Comparison of ENCODE assay signal across 38 mouse cellular contexts in genomic region chr2:104038236-104038635, GRCm38 (mm10). TPM values are rescaled to one million over a fixed set of nuclear protein-coding genes. Genes with fewer than 3 reads are reported as not detected.
"Had no signal": no experiment of that assay in that cellular context is flagged by ENCODE, and none has a peak within 500 bp of the region (broad histone marks: within the 10 kb centered on the region; RNA-seq: fewer than 3 reads in every experiment).

No protein-coding gene starts in this region.

- H3K9ac ChIP-seq: embryonic facial prominence, embryonic 12.5 days; embryonic facial prominence, embryonic 13.5 days; embryonic facial prominence, embryonic 15.5 days; forebrain, embryonic 12.5 days; forebrain, embryonic 13.5 days; forebrain, embryonic 15.5 days; forebrain, postnatal 0 days had no signal

- H3K4me3 ChIP-seq: embryonic facial prominence, embryonic 10.5 days; embryonic facial prominence, embryonic 12.5 days; embryonic facial prominence, embryonic 13.5 days; embryonic facial prominence, embryonic 15.5 days; erythroblast, embryonic 14.5 days; forebrain, embryonic 10.5 days; forebrain, embryonic 12.5 days; forebrain, embryonic 13.5 days; forebrain, embryonic 15.5 days had no signal

- H3K9me3 ChIP-seq: embryonic facial prominence, embryonic 10.5 days; embryonic facial prominence, embryonic 12.5 days; embryonic facial prominence, embryonic 13.5 days; embryonic facial prominence, embryonic 15.5 days; forebrain, embryonic 10.5 days; forebrain, embryonic 12.5 days; forebrain, embryonic 13.5 days; forebrain, embryonic 15.5 days had no signal

- H3K27me3 ChIP-seq: embryonic facial prominence, embryonic 12.5 days; embryonic facial prominence, embryonic 13.5 days; embryonic facial prominence, embryonic 15.5 days; forebrain, embryonic 12.5 days; forebrain, embryonic 13.5 days; forebrain, embryonic 15.5 days had no signal

- ATAC-seq: forebrain, embryonic 13.5 days; forebrain, embryonic 14.5 days; forebrain, embryonic 15.5 days; forebrain, embryonic 16.5 days; forebrain, postnatal 0 days had no signal

- H3K27ac ChIP-seq: embryonic facial prominence, embryonic 10.5 days; embryonic facial prominence, embryonic 12.5 days; embryonic facial prominence, embryonic 13.5 days; embryonic facial prominence, embryonic 15.5 days; forebrain, embryonic 10.5 days; forebrain, embryonic 12.5 days; forebrain, embryonic 13.5 days; forebrain, embryonic 15.5 days had no signal

- H3K4me2 ChIP-seq: embryonic facial prominence, embryonic 12.5 days; embryonic facial prominence, embryonic 13.5 days; embryonic facial prominence, embryonic 15.5 days; forebrain, embryonic 12.5 days; forebrain, embryonic 13.5 days; forebrain, embryonic 15.5 days; heart, embryonic 11.5 days had no signal

- H3K4me1 ChIP-seq: embryonic facial prominence, embryonic 10.5 days; embryonic facial prominence, embryonic 12.5 days; embryonic facial prominence, embryonic 13.5 days; embryonic facial prominence, embryonic 15.5 days; forebrain, embryonic 10.5 days; forebrain, embryonic 12.5 days; forebrain, embryonic 13.5 days; forebrain, embryonic 15.5 days had no signal

- DNase-seq: cerebellum, adult 18-20 months; cerebellum, adult 2 months; cerebellum, adult 8-10 months; cerebellum, adult 9-10 months; cerebellum, adult 9-11 months; cerebellum, postnatal 10 days; cerebellum, postnatal 14 days; cerebellum, postnatal 25 days; cerebellum, postnatal 36 days; embryo, embryonic 11 days; forebrain, postnatal 0 days; gastrocnemius, postnatal 10 days; gastrocnemius, postnatal 25 days; gastrocnemius, postnatal 36 days had no signal

RNA-seq across cellular contexts. Expression of gene 4931422A03Rik, which starts 10.1 kb away (rescaled TPM):
- total RNA-seq: forebrain, postnatal 0 days; gastrocnemius, adult 18-20 months; gastrocnemius, adult 8-10 months; gastrocnemius, postnatal 10 days; gastrocnemius, postnatal 25 days; gastrocnemius, postnatal 36 days; gastrocnemius, postnatal 4 days; heart, adult 8-10 months had no signal
- polyA plus RNA-seq: cerebellum, adult 2 months; cortical plate, adult 2 months; erythroblast, embryonic 14.5 days; frontal cortex, adult 2 months had no signal

RNA-seq across cellular contexts. Expression of gene Gm10912, which starts 27.4 kb away (rescaled TPM):
- total RNA-seq: common myeloid progenitor, adult 5-6 weeks; forebrain, postnatal 0 days had no signal
- polyA plus RNA-seq: embryonic facial prominence, embryonic 10.5 days; embryonic facial prominence, embryonic 11.5 days; embryonic facial prominence, embryonic 12.5 days; embryonic facial prominence, embryonic 14.5 days; erythroblast, embryonic 14.5 days; forebrain, embryonic 10.5 days; forebrain, embryonic 11.5 days; forebrain, embryonic 12.5 days; forebrain, embryonic 13.5 days; forebrain, embryonic 14.5 days; forebrain, embryonic 15.5 days; forebrain, embryonic 16.5 days; forebrain, postnatal 0 days; heart, embryonic 11.5 days had no signal

RNA-seq across cellular contexts. Expression of gene Gm10799, which starts 30.1 kb away (rescaled TPM):
- total RNA-seq: common myeloid progenitor, adult 5-6 weeks; forebrain, postnatal 0 days; gastrocnemius, adult 18-20 months; gastrocnemius, adult 8-10 months; gastrocnemius, postnatal 10 days; gastrocnemius, postnatal 25 days; gastrocnemius, postnatal 36 days; gastrocnemius, postnatal 4 days; granulocyte monocyte progenitor cell, adult 5-6 weeks; heart, adult 8-10 months had no signal
- polyA plus RNA-seq: cerebellum, adult 2 months; cortical plate, adult 2 months; embryonic facial prominence, embryonic 10.5 days; embryonic facial prominence, embryonic 11.5 days; embryonic facial prominence, embryonic 12.5 days; embryonic facial prominence, embryonic 13.5 days; embryonic facial prominence, embryonic 14.5 days; embryonic facial prominence, embryonic 15.5 days; erythroblast, embryonic 14.5 days; forebrain, embryonic 10.5 days; forebrain, embryonic 11.5 days; forebrain, embryonic 12.5 days; forebrain, embryonic 13.5 days; forebrain, embryonic 14.5 days; forebrain, embryonic 15.5 days; forebrain, embryonic 16.5 days; forebrain, postnatal 0 days; frontal cortex, adult 2 months; gonadal fat pad, adult 2 months; heart, embryonic 11.5 days had no signal

RNA-seq across cellular contexts. Expression of gene Cd59b, which starts 31.4 kb away (rescaled TPM):
- total RNA-seq: granulocyte monocyte progenitor cell, adult 5-6 weeks had no signal
